Mouse (Mus musculus) lung, postnatal 0 days (tissue): ENCODE measurements around the gene Cd3e.

ENCODE experiments used
- CTCF ChIP-seq: IDR thresholded peaks from 2 replicates; pipeline ENCODE4 v1.5.1; 2016; ENCODE audit warnings: antibody characterized with exemption, mild to moderate bottlenecking
- EP300 ChIP-seq: IDR thresholded peaks from 2 replicates; pipeline ENCODE4 v1.6.1; 2016; ENCODE audit warnings: antibody characterized with exemption, mild to moderate bottlenecking, control low read depth

- TF ChIP-seq CTCF (no peak), EP300 (no peak)
Measured at GRCm38 (mm10) chr9:45032261-45032660, 22.8 kb upstream of the Cd3e start.
